24 mouse cellular contexts compared by ENCODE assay signal in the genomic region with DNA sequence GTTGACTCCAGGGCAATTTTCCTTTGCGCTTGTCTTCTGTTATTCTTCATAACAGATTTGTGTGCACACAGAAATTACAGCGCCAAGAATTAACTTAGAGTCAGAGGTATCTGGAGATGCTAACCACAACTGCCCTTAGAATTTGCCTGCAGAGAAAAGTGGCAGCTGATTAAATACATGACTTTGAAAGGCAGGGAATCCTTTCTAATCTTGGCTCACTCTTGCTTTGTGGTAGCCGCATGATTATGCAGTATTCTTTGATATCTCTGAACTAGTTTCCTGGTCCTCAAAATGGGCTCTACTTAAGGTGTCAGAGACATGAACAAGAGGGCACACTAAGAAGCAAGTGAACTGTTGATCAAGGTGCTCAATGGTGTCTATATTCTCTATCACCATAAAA.
"Had no signal": no experiment of that assay in that cellular context is flagged by ENCODE, and none has a peak within 500 bp of the region (broad histone marks: within the 10 kb centered on the region; RNA-seq: fewer than 3 reads in every experiment).

No protein-coding gene starts in this region.

- H3K4me3 ChIP-seq: embryonic facial prominence, embryonic 10.5 days; embryonic facial prominence, embryonic 12.5 days; embryonic facial prominence, embryonic 13.5 days; embryonic facial prominence, embryonic 15.5 days; erythroblast, embryonic 14.5 days; forebrain, embryonic 10.5 days; forebrain, embryonic 12.5 days; forebrain, embryonic 13.5 days; forebrain, embryonic 15.5 days; gastrocnemius, adult 2 months; heart, adult 2 months had no signal

- H3K36me3 ChIP-seq: embryonic facial prominence, embryonic 12.5 days; embryonic facial prominence, embryonic 13.5 days; embryonic facial prominence, embryonic 15.5 days had no signal

- DNase-seq: cerebellum, adult 9-10 months; cerebellum, adult 9-11 months; cerebellum, postnatal 10 days; cerebellum, postnatal 14 days; cerebellum, postnatal 36 days; embryo, embryonic 11 days; forebrain, postnatal 0 days; gastrocnemius, adult 2 months; gastrocnemius, postnatal 10 days; gastrocnemius, postnatal 14 days; gastrocnemius, postnatal 25 days; gastrocnemius, postnatal 36 days; heart, adult 2 months had no signal

- H3K27me3 ChIP-seq: embryonic facial prominence, embryonic 12.5 days; embryonic facial prominence, embryonic 13.5 days; embryonic facial prominence, embryonic 15.5 days; forebrain, embryonic 12.5 days; forebrain, embryonic 13.5 days; forebrain, embryonic 15.5 days had no signal

- H3K9ac ChIP-seq: embryonic facial prominence, embryonic 12.5 days; embryonic facial prominence, embryonic 13.5 days; embryonic facial prominence, embryonic 15.5 days; forebrain, embryonic 12.5 days; forebrain, embryonic 13.5 days; forebrain, embryonic 15.5 days; forebrain, postnatal 0 days had no signal

- H3K9me3 ChIP-seq: embryonic facial prominence, embryonic 10.5 days; embryonic facial prominence, embryonic 12.5 days; embryonic facial prominence, embryonic 13.5 days; embryonic facial prominence, embryonic 15.5 days; forebrain, embryonic 10.5 days; forebrain, embryonic 12.5 days; forebrain, embryonic 13.5 days; forebrain, embryonic 15.5 days had no signal

- ATAC-seq: forebrain, embryonic 13.5 days; forebrain, embryonic 14.5 days; forebrain, embryonic 15.5 days; forebrain, embryonic 16.5 days; forebrain, postnatal 0 days had no signal

- H3K27ac ChIP-seq: embryonic facial prominence, embryonic 10.5 days; embryonic facial prominence, embryonic 12.5 days; embryonic facial prominence, embryonic 13.5 days; embryonic facial prominence, embryonic 15.5 days; forebrain, embryonic 10.5 days; forebrain, embryonic 12.5 days; forebrain, embryonic 13.5 days; forebrain, embryonic 15.5 days; gastrocnemius, adult 2 months; heart, adult 2 months had no signal

- H3K4me1 ChIP-seq: embryonic facial prominence, embryonic 12.5 days; embryonic facial prominence, embryonic 15.5 days; forebrain, embryonic 13.5 days; forebrain, embryonic 15.5 days had no signal
